Mouse (Mus musculus) right cerebral cortex, postnatal 4 days (tissue): Measurements from ENCODE around the gene Ldhd.

Source experiments
- DNase-seq: peaks from one replicate; pipeline ENCODE4 v3.0.0-alpha.2; 2022

The Ldhd gene

DNA sequence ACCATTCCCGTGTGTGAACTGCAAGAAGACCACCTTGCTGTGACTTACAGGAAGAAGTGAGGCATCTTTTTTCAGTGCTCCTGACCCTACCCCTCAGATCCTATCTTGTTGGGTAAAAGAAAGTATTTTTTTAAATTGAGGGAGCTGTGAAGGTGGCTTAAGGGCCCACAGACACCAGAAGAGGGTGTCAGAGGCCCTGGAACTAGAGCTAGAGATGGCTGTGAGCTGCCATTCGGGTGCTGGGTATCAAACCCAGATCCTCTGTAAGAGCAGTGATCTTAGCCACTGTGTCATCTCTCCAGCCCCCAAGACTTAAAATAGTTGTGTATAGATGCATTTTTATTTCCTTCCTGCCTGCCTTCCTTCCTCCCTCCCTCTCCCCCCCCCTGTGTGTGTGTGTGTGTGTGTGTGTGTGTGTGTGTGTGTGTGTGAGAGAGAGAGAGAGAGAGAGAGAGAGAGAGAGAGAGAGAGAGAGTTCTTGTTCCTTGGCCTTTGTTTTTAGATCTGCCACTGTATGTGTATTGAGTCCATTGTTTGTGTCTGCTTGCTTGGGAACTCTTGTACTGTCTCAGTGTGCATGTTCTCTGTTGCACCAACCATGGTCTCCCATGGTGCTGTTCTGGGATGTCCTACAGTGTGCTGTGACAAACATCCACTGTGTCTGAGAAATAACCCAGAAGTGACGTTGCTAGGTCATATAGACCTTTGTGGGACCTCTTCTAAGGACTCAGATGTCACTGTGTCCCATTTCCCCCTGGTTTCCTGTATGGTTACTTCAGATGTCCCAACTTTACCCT, 35.9 kb downstream of the Ldhd start:
- no peak for DNase-seq

DNA sequence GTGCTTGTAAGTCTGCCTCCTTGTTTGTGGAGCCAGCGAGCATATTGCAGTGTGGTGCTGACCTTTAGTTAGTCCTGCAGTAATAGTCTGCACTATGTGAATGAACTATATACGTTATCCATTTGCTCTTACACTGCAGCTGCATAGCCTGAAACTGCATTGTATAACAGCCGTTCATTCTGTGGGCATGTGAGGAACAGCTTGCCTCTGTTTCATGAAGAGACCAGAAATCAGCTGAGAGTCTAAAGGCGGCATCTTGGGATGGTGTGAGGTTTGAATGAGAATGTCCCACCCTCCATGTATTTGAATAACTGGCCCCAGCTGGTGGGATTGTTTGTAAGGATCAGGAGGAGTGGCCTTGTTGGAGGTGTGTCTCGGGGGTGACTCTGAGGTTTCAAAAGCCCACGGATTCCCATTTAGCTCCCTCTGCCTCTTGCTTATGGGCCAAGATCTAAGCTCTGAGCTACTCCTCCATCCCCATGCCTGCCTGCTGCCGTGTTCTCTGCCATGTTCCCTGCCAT, 37.7 kb downstream of the Ldhd start:
- no peak for DNase-seq

DNA sequence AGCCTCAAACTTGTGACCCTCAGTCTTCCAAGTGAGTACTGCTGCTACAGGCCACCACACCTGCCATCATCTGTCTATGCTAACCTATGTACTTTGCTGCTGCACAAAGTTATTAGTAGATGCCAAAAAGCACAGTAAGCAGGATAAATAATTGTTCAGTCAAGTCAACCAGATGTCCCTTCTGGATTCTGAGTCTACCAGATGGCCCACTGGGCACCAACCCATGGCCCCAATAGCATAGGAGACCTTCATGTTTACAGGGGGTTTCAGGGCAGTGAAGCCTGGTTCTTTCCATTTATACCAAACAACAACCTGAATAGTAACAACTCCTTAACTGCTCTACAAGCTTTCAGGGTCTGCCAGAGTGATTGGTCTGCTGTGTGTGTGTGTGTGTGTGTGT, 39.0 kb downstream of the Ldhd start:
- DNase-seq, result no peak

DNA sequence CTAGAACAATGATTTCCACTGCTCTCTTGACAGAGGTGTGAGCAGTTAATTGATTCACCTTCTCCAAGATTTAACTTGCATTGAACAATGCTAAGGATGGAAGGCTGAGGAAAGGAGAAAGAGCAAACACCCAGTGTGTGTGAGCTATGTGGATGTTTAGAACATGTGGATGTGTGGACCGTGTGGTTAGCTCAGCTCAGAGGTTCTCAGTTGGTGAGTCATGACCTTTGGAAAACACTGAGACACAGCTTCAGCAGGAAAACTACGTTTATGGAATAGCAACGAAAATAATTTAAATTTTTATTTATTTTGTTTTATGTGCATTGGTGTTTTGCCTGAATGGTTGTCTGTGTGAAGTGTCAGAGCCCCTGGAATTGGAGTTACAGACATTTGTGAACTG, 40.0 kb downstream of the Ldhd start:
- no peak for DNase-seq

DNA sequence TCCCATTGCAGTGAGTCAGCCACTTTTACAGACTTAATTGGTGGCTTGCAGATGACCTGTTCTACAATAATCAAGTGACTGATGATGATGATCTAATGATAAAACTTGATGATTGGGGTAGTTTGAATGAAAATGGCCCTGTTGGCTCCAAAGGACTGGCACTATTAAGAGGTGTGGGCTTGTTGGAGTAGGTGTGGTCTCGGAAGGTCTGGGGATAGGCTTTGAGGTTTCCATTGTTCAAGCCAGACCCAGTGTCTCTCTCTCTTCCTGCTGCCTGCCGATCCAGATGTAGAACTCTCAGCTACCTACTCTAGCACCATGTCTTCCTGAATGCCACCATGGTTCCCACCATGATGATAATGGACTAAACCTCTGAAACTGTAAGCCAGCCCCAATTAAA, 41.8 kb downstream of the Ldhd start:
- DNase-seq, result no peak

DNA sequence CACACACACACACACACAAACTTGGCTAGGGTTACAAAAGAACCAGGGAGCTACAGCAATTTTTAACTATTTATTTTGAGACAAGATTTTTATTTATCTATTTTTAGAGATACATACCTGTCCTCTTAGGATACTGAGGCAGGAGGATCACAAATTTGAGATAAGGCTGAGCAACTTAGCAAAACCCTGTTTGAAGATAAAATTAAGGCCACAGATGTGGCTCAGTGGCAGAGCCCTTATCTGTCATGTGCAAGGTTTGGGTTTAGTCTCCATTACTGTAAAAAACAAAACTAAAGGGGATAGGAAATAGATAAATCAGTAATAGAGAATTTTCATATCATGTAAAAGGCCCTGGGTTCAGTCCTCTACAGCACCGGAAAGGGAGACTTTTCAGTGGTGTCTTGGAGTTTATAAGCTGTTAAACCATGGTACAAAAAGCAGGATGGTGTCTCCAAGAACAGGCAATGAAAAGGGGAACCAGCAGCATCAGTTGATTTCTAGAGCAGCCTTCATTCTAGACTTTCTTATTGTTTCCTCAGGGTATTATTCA, 42.6 kb downstream of the Ldhd start:
- no peak for DNase-seq

DNA sequence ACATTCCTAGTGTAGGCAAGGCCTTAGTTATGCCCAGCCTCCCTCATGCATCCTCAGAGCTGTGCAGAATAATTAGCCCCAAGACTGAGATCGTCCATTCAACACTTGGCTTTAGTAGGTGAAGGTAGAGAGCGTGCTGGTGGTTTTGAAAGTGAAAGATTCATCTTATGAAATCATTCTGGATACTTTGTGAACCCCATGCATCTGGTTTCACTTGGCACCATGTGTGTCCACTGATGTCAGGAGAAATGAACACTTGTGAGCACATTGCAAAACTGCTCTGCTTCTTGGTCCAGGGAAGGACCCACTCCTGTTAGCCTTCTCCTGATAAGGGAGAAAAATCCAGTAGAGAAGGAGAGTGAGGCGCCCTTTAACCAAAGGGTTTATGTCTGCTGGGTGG, 45.2 kb downstream of the Ldhd start:
- no peak for DNase-seq

DNA sequence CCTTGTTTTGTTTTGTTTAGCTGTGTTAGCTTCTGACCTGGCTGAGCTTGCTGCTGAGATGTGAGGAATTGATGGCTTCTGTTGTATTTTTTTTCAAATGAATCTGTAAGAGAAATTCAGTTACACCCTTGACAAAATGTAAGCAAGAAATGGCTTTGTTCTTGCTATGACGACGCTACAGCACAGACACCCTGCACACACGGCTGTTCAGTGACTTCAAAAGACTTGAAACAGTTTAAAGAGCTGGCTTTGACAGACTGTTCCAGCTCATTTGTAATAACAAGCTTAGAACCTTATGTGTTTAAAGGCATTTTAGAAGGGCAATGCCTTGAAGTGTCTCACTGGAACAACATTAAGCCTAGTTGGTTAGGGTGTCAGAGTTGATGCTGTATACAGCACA, 47.8 kb downstream of the Ldhd start:
- no peak for DNase-seq

DNA sequence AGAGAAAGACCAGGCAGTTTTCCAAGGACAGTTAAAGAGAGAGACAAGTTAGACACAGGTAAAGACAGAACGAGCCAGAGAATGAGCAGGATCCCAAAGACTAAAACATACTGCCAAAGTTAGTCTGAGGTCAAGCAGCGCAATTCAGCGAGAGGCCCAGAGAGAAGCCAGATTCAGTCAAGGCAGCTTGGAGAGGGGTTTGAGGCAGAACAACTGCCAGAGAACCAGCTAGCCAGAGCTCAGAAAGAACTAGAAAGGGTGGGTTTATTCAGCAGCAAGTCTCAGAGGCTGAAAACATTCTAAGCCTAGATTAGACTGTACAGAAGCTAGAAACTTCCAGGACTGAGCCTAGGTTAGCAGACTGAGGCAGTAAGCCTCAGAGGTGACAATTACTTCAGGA, 49.9 kb downstream of the Ldhd start:
- DNase-seq, result no peak

DNA sequence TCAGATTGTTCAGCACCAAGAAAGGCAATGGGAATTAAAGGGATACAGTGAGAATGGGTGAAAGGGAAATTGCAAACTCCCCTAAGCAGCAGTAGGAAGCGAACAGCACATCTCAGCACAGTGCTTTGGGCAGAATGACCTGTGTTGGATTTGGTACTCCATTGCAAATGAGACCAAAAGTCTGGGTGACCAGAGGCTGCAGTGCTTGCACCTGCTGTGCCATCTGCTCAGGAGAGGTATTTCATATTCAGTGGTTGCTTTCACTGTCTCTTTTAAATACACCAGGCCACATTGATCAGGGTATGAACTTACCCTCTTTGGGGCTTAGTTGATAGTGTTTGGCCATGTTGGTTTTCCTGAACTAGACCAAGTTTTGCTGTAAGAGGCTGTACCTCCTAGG, 50.9 kb downstream of the Ldhd start:
- no peak for DNase-seq

DNA sequence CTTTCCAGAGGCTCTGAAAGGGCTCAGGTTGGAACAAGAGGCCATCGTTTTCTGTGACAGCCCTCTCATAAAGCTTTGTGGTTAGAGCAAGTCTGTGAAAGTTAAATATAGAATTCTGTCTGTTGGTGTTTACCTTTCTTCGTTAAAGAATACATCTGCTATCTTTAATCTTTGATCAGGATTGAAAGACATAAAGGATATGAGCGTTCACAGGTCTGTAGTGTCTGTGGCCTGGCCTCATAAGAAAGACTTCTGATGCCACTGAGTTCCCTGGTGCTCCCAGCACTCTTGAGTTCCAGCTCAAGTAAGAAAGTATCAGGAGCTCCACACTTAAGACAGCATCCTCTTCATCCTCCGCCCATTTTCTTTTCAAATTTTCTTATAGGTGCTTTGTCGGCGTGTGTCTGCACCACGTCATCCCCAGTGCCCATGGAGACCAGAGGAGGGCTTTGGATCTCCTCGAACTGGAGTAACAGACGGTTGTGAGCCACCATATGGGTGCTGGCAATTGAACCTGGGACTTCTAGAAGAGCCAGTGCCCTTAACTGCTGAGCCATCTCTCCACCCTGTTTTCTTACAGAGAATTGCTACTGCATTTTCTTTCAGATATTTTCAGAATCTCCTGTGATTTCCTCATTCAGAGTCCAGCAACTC, 52.2 kb downstream of the Ldhd start:
- no peak for DNase-seq

DNA sequence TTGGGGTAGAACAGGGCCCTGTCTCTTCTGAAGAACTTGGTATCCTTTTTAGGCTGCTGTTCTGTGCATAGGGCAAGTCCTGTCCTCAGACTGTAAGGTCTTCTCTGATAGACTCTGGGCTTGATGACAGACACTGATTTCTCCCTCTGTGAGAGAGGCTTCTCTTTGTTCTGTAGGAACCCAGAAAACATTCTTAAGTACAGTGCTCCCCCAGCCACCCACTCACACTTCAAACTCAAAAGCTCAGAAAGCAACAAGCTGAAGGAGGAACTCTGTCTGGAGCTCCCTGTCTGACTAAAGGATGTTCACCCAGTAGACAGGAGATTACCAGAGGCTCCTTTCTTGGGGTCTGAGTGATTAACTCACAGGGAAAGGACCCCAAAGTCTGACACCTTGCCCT, 53.7 kb downstream of the Ldhd start:
- DNase-seq, result no peak

DNA sequence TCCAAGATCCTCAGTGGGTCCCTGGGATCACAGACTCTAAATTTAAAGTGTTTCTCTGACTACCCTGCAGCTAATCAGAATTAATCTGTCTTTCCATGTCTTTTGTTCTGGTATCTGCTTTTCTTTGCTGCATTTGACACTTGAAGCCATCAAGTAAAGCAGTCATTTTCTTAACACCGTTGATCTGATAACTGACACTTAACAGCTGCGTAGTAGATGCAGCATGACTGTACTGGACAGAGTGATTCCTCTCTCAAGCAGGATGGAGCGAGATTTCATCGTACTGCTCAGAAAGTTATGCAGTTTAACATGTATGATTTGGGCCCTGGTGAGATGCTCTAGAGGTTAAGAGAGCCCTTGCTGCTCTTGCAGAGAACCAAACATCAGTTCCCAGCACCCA, 54.7 kb downstream of the Ldhd start:
- no peak for DNase-seq

DNA sequence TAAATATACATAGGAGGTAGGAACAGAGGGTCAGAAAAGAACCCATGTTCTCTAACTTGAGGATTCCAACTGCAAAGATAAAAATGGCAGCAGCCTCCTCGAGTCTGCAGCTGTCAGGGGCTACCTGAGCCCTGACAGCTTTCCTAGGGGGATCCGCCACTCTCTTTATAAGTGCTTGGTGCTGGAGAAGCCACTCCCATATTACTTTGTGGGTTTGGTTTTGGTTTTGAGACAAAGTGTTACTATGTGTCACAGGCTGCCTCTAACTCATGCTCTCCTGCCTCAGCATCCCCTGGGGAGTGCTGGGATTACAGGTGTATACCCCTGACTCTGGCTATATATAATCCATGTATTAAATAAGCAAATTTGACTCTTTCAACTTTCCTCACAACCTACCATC, 56.2 kb downstream of the Ldhd start:
- DNase-seq, result no peak
